Mouse (Mus musculus): Measurements from ENCODE around the gene Gfpt2.
"Not testable (repeated sequence)": the region's sequence is repeated elsewhere in the genome, so short reads cannot be mapped to it uniquely, and the experiment has no call there.

Gene Gfpt2

GRCm38 (mm10) chr11:49781833-49782399 is 12.1 kb upstream of the Gfpt2 start:
- in situ Hi-C loops (cut with MboI; ENCODE audit: unreplicated experiment in 2 of 2), result loop anchor here in 1 of 2 experiments (5.0 kb wide), 1 partner anchor 65 kb away; the partner anchor contains the start of gene Mapk9

- in situ Hi-C loops (cut with MboI; ENCODE audit: unreplicated experiment in 2 of 2), result no loop called here
Observed at GRCm38 (mm10) chr11:49793131-49793530, 847 bp upstream of the Gfpt2 start.

- in situ Hi-C loops (cut with MboI; ENCODE audit: unreplicated experiment in 2 of 2), result no loop called here
Observed at GRCm38 (mm10) chr11:49794342-49795144, 565 bp downstream of the Gfpt2 start.

GRCm38 (mm10) chr11:49798931-49799330 is 5.0 kb downstream of the Gfpt2 start:
- in situ Hi-C loops (cut with MboI; ENCODE audit: unreplicated experiment in 2 of 2), result no loop called here

GRCm38 (mm10) chr11:49801516-49801915 is 7.5 kb downstream of the Gfpt2 start:
- in situ Hi-C loops (cut with MboI; ENCODE audit: unreplicated experiment in 2 of 2), result no loop called here

- in situ Hi-C loops (cut with MboI; ENCODE audit: unreplicated experiment in 2 of 2), result no loop called here
Observed at GRCm38 (mm10) chr11:49803801-49804200, 9.8 kb downstream of the Gfpt2 start.

- in situ Hi-C loops (cut with MboI; ENCODE audit: unreplicated experiment in 2 of 2), result no loop called here
Observed at GRCm38 (mm10) chr11:49806218-49806617, 12.2 kb downstream of the Gfpt2 start.

GRCm38 (mm10) chr11:49808946-49809345 is 15.0 kb downstream of the Gfpt2 start:
- in situ Hi-C loops (cut with MboI; ENCODE audit: unreplicated experiment in 2 of 2), result no loop called here

- in situ Hi-C loops (cut with MboI; ENCODE audit: unreplicated experiment in 2 of 2), result not testable (repeated sequence)
Observed at GRCm38 (mm10) chr11:49810696-49811095, 16.7 kb downstream of the Gfpt2 start.

- in situ Hi-C loops (cut with MboI; ENCODE audit: unreplicated experiment in 2 of 2), result no loop called here
Observed at GRCm38 (mm10) chr11:49811099-49811541, 17.1 kb downstream of the Gfpt2 start.

- in situ Hi-C loops (cut with MboI; ENCODE audit: unreplicated experiment in 2 of 2), result no loop called here
Observed at GRCm38 (mm10) chr11:49811879-49812278, 17.9 kb downstream of the Gfpt2 start.

- in situ Hi-C loops (cut with MboI; ENCODE audit: unreplicated experiment in 2 of 2), result no loop called here
Observed at GRCm38 (mm10) chr11:49818869-49819566, 25.0 kb downstream of the Gfpt2 start.

- in situ Hi-C loops (cut with MboI; ENCODE audit: unreplicated experiment in 2 of 2), result loop anchor here in 1 of 2 experiments (10.0 kb wide), 1 partner anchor 45 kb away; no protein-coding TSS in a partner anchor
Observed at GRCm38 (mm10) chr11:49819676-49820075, 25.7 kb downstream of the Gfpt2 start.

GRCm38 (mm10) chr11:49820928-49821327 is 26.9 kb downstream of the Gfpt2 start:
- in situ Hi-C loops (cut with MboI; ENCODE audit: unreplicated experiment in 2 of 2), result loop anchor here in 1 of 2 experiments (10.0 kb wide), 1 partner anchor 46 kb away; no protein-coding TSS in a partner anchor

GRCm38 (mm10) chr11:49821546-49821945 is 27.6 kb downstream of the Gfpt2 start:
- in situ Hi-C loops (cut with MboI; ENCODE audit: unreplicated experiment in 2 of 2), result loop anchor here in 1 of 2 experiments (10.0 kb wide), 1 partner anchor 47 kb away; no protein-coding TSS in a partner anchor

- in situ Hi-C loops (cut with MboI; ENCODE audit: unreplicated experiment in 2 of 2), result loop anchor here in 1 of 2 experiments (10.0 kb wide), 1 partner anchor 48 kb away; no protein-coding TSS in a partner anchor
Observed at GRCm38 (mm10) chr11:49822337-49822736, 28.4 kb downstream of the Gfpt2 start.

GRCm38 (mm10) chr11:49824896-49825295 is 30.9 kb downstream of the Gfpt2 start:
- in situ Hi-C loops (cut with MboI; ENCODE audit: unreplicated experiment in 2 of 2), result loop anchor here in 1 of 2 experiments (10.0 kb wide), 1 partner anchor 50 kb away; no protein-coding TSS in a partner anchor

GRCm38 (mm10) chr11:49827243-49827642 is 33.3 kb downstream of the Gfpt2 start:
- in situ Hi-C loops (cut with MboI; ENCODE audit: unreplicated experiment in 2 of 2), result loop anchor here in 1 of 2 experiments (10.0 kb wide), 1 partner anchor 52 kb away; no protein-coding TSS in a partner anchor

- in situ Hi-C loops (cut with MboI; ENCODE audit: unreplicated experiment in 2 of 2), result loop anchor here in 1 of 2 experiments (10.0 kb wide), 1 partner anchor 54 kb away; no protein-coding TSS in a partner anchor
Observed at GRCm38 (mm10) chr11:49829176-49829745, 35.3 kb downstream of the Gfpt2 start.

- in situ Hi-C loops (cut with MboI; ENCODE audit: unreplicated experiment in 2 of 2), result loop anchor here (5.0 to 10.0 kb wide), 2 partner anchors 95 to 97 kb away; no protein-coding TSS in a partner anchor
Observed at GRCm38 (mm10) chr11:49831980-49832379, 38.0 kb downstream of the Gfpt2 start.

Data from v-Abl transformed pro-B cells (cell line).